Mouse (Mus musculus) midbrain, embryonic 14.5 days (tissue): ENCODE data around the gene Tmem256. TPM values are rescaled to one million over a fixed set of nuclear protein-coding genes. Genes with fewer than 3 reads are reported as not detected.
"Not testable (repeated sequence)": the region's sequence is repeated elsewhere in the genome, so short reads cannot be mapped to it uniquely, and the experiment has no call there.

ENCODE experiments used
- ATAC-seq: fragments of 200-750 bp; cut with Nextera tagmentation; 2 replicates; pipeline ENCODE4 v1.8.0; 2017; ENCODE audit warnings: moderate number of reproducible peaks, moderate library complexity; ENCODE audit not compliant: low FRiP score, low TSS enrichment
- DNase-seq: peaks from one replicate; pipeline ENCODE4 v3.0.0-alpha.2; 2015
- H3K27ac ChIP-seq: fragments of 300-500 bp; sonication (generic); replicated peaks from 2 replicates; pipeline ENCODE4 v1.5.1; 2014; ENCODE audit warnings: mild to moderate bottlenecking, low read depth, low read length, moderate library complexity
- H3K27me3 ChIP-seq: fragments of 300-500 bp; sonication (generic); 2 replicates; pipeline ENCODE4 v1.6.1; 2014; ENCODE audit warnings: low read length, control low read depth, mixed read lengths; ENCODE audit not compliant: control insufficient read depth, insufficient read depth
- H3K36me3 ChIP-seq: fragments of 300-500 bp; sonication (generic); 2 replicates; pipeline ENCODE4 v1.6.1; 2014; ENCODE audit warnings: low read length, control low read depth; ENCODE audit not compliant: control insufficient read depth, insufficient read depth
- H3K4me1 ChIP-seq: fragments of 300-500 bp; sonication (generic); 2 replicates; pipeline ENCODE4 v1.6.1; 2014; ENCODE audit warnings: mild to moderate bottlenecking, antibody characterized with exemption, low read length, control low read depth; ENCODE audit not compliant: control insufficient read depth, insufficient read depth
- H3K4me2 ChIP-seq: fragments of 300-500 bp; sonication (generic); 2 replicates; pipeline ENCODE4 v1.6.1; 2014; ENCODE audit warnings: mild to moderate bottlenecking, low read length, moderate library complexity
- H3K4me3 ChIP-seq: fragments of 300-500 bp; sonication (generic); replicated peaks from 2 replicates; pipeline ENCODE4 v1.5.1; 2014; ENCODE audit warnings: low read depth, low read length
- H3K9ac ChIP-seq: fragments of 300-500 bp; sonication (generic); replicated peaks from 2 replicates; pipeline ENCODE4 v1.6.1; 2014; ENCODE audit warnings: mild to moderate bottlenecking, low read length, moderate library complexity
- H3K9me3 ChIP-seq: fragments of 300-500 bp; sonication (generic); 2 replicates; pipeline ENCODE4 v1.6.1; 2016; ENCODE audit warnings: low read length, control low read depth, mixed read lengths; ENCODE audit not compliant: control insufficient read depth
- WGBS: fragments of 180-500 bp; shearing (Covaris S2); extraction: QIAGEN DNeasy Blood & Tissue Kit; methylation state at CpG from one replicate; pipeline ENCODE4 v1.1.7; 2014; 5-methylcytosine and 5-hydroxymethylcytosine counted together
- polyA plus RNA-seq: library from polyadenylated mRNA; unstranded; fragments of >200 nt; fragmentation: Nextera tagmentation; extraction: Ambion mirVana; gene quantifications from 2 replicates; pipeline ENCODE4 v1.2.1, GENCODE M21; 2014

Tmem256 gene
- polyA plus RNA-seq, 1 experiment from 2014 or later, result 313 TPM

- H3K36me3 ChIP-seq, result peaks cover 21% of the 10 kb centered on the region
- DNase-seq, result peak; percentile 58
- H3K9me3 ChIP-seq, result no peaks in the 10 kb centered on the region
- H3K4me3 ChIP-seq, result no peak overlapping the region
- no peak overlapping the region for H3K4me2 ChIP-seq
- WGBS, result 17% methylated on average over 16 of the region's 16 CpGs
- peaks cover 13% of the 10 kb centered on the region for H3K27me3 ChIP-seq
- H3K9ac ChIP-seq, result no peak overlapping the region
- H3K4me1 ChIP-seq, result no peaks in the 10 kb centered on the region
- H3K27ac ChIP-seq, result no peak overlapping the region
- no peak; the same call in 1 of the 2 replicates for ATAC-seq
Observed at GRCm38 (mm10) chr11:69855347-69855746, 17.0 kb downstream of the Tmem256 start.

GRCm38 (mm10) chr11:69858113-69858998 lies 20.0 kb downstream of the Tmem256 start, which contains the start of gene Tnk1:
Gene Tnk1 (minus strand): TSS chr11:69858730.
- no peaks in the 10 kb centered on the region for H3K9me3 ChIP-seq
- H3K9ac ChIP-seq, result no peak within 1 kb of the TSS; the same call in 1 of the 2 replicates
- H3K36me3 ChIP-seq, result no peaks in the 10 kb centered on the region
- no peak within 1 kb of the TSS for H3K4me3 ChIP-seq
- DNase-seq, result no peak
- no peaks in the 10 kb centered on the region for H3K4me1 ChIP-seq
- H3K27ac ChIP-seq, result no peak within 1 kb of the TSS
- no peak for ATAC-seq
- H3K27me3 ChIP-seq, result peaks cover 13% of the 10 kb centered on the region
- no peak within 1 kb of the TSS for H3K4me2 ChIP-seq
- 24% methylated on average over 30 of the region's 30 CpGs for WGBS

DNA sequence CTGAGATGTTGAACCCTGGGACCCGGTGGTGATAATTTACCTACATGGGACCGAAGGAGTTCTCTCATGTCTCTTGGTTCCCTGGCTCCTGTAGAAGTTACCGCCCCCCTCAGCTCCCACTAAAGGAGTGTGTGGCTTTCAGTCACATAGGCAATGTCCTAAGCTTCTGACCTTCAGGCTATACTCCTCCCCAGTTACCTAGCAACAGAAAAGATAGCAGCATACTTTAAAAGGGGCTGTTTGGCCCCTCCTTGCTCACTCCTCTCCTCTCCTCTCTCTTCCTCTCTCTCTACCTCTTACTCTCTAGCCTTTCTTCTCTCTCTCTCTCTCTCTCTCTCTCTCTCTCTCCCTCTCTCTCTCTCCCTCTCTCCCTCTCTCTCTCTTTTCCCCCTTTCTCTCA lies 25.4 kb downstream of the Tmem256 start:
- not testable (repeated sequence) for H3K9ac ChIP-seq, H3K27ac ChIP-seq, H3K4me1 ChIP-seq, ATAC-seq, H3K4me3 ChIP-seq, H3K27me3 ChIP-seq, H3K9me3 ChIP-seq, DNase-seq, H3K4me2 ChIP-seq, H3K36me3 ChIP-seq
- WGBS, result 85% methylated on average over 3 of the region's 3 CpGs

- Histone ChIP-seq H3K27ac (no peak overlapping the region), H3K36me3 (no peaks in the 10 kb centered on the region), H3K9ac (no peak overlapping the region), H3K9me3 (no peaks in the 10 kb centered on the region), H3K4me3 (no peak overlapping the region), H3K4me1 (no peaks in the 10 kb centered on the region), H3K4me2 (no peak overlapping the region), H3K27me3 (no peaks in the 10 kb centered on the region)
- DNase-seq (no peak), ATAC-seq (no peak)
- WGBS, result 57% methylated on average over 8 of the region's 8 CpGs
Observed at GRCm38 (mm10) chr11:69864138-69864860, 26.0 kb downstream of the Tmem256 start.

DNA sequence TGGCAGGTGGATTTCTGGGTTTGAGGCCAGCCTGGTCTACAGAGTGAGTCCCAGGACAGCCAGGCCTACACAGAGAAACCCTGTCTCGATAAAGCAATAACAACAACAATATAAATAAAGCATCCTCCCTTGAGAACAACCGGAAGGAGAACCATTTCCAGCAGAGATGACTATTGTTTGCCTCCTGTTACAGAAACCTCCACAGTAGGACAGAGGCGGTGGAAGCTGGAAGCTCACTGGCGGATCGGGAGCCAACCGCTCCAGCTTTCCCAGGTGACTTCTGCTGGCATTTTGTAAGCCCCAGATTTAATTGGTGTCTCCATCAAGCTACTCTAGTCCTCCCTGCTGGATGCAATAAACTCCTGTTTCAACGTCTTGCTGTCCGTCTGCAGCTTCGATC lies 27.2 kb downstream of the Tmem256 start:
- ATAC-seq, result no peak
- Histone ChIP-seq H3K4me2 (no peak overlapping the region), H3K27ac (no peak overlapping the region), H3K4me3 (no peak overlapping the region), H3K9me3 (no peaks in the 10 kb centered on the region), H3K36me3 (no peaks in the 10 kb centered on the region), H3K27me3 (no peaks in the 10 kb centered on the region), H3K9ac (no peak overlapping the region), H3K4me1 (no peaks in the 10 kb centered on the region)
- no peak for DNase-seq
- WGBS, result 79% methylated on average over 9 of the region's 9 CpGs

GRCm38 (mm10) chr11:69867335-69867734 lies 29.0 kb downstream of the Tmem256 start:
- H3K4me1 ChIP-seq, result no peaks in the 10 kb centered on the region
- no peak overlapping the region for H3K4me3 ChIP-seq
- H3K4me2 ChIP-seq, result no peak overlapping the region
- H3K9me3 ChIP-seq, result no peaks in the 10 kb centered on the region
- ATAC-seq (no peak), DNase-seq (no peak)
- H3K9ac ChIP-seq, result no peak overlapping the region
- 71% methylated on average over 9 of the region's 9 CpGs for WGBS
- H3K36me3 ChIP-seq, result no peaks in the 10 kb centered on the region
- no peaks in the 10 kb centered on the region for H3K27me3 ChIP-seq
- no peak overlapping the region for H3K27ac ChIP-seq

DNA sequence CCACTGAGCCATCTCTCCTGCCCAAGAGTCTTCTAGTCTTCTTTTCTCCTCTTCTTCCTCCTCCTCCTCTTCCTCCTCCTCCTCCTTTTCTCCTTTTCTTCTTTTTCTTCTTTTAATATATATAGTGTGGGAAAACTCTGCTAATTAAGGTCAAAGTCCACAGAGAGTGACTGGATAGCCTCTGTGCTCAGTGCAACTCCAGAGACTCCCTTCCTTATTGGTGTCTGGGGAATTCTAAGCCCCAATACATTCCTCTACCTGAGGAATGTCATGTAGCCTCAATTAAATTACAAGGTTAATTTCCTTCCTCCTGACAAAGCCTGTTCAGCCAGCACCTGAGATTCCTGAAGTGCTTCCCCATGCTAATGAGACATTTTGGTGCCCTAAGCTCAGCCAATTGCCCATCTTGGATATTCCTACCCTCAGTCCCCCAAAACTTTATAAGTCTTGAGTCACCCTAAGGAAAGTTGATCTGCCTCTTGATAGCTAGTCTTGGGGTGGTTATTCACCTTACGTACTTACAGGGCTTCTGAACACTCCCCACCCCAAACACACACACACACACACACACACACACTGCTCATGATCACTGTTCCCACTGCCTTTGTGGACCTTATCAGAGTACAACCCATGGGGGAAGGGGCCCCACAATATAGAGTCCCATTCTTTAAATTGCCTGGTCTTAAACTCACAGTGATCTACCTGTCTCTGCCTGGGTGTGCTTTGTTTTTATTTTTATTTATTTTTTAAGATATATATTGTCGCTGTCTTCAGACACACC lies 32.2 kb downstream of the Tmem256 start:
- no peak for DNase-seq
- H3K9me3 ChIP-seq, result no peaks in the 10 kb centered on the region
- 96% methylated on average over 2 of the region's 2 CpGs for WGBS
- H3K27me3 ChIP-seq, result no peaks in the 10 kb centered on the region
- no peak overlapping the region for H3K4me3 ChIP-seq
- H3K4me2 ChIP-seq, result no peak overlapping the region
- no peaks in the 10 kb centered on the region for H3K36me3 ChIP-seq
- H3K9ac ChIP-seq, result no peak overlapping the region
- H3K27ac ChIP-seq, result no peak overlapping the region
- ATAC-seq, result no peak
- H3K4me1 ChIP-seq, result no peaks in the 10 kb centered on the region

DNA sequence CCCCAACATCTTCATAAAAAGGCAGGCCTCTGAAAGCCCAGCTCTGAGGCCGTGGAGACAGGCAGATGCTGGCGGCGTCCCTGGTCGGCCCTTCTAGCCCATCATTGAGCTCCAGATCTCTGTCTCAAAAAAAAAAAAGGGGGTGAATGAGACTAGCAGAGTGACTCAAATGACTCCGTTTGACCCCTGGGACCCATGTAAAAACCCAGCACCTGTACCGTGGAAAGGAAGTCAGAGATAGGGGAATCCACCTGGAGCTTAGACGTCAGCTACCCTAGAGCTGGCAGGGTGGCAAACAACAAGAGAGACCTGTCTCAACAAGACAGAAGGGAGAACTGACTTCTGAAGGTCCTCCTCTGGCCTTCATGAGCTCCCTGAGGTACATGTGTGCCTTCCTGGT lies 33.5 kb downstream of the Tmem256 start:
- Histone ChIP-seq H3K4me2 (no peak overlapping the region), H3K27ac (no peak overlapping the region), H3K36me3 (no peaks in the 10 kb centered on the region), H3K4me3 (no peak overlapping the region), H3K9me3 (no peaks in the 10 kb centered on the region), H3K4me1 (no peaks in the 10 kb centered on the region), H3K27me3 (no peaks in the 10 kb centered on the region), H3K9ac (no peak overlapping the region)
- ATAC-seq (no peak), DNase-seq (no peak)
- WGBS, result 85% methylated on average over 7 of the region's 7 CpGs
